Mouse (Mus musculus) embryonic fibroblast, embryonic 13.5 days (primary cell): ENCODE results near the gene Lrrc4c. TPM values are rescaled to one million over a fixed set of nuclear protein-coding genes. Genes with fewer than 3 reads are reported as not detected.

Experiments
- H3K27ac ChIP-seq: 2 replicates; pipeline ENCODE4 v1.5.1; 2012; ENCODE audit warnings: low read length, control low read depth, inconsistent platforms; ENCODE audit not compliant: insufficient read depth
- H3K4me1 ChIP-seq: 2 replicates; pipeline ENCODE4 v1.6.1; 2011; ENCODE audit warnings: low read length; ENCODE audit not compliant: control insufficient read depth, insufficient read depth
- H3K4me3 ChIP-seq: 2 replicates; pipeline ENCODE4 v1.5.1; 2011; ENCODE audit warnings: mild to moderate bottlenecking, control low read depth, low read length; ENCODE audit not compliant: insufficient read depth
- CTCF ChIP-seq: IDR thresholded peaks from 2 replicates; pipeline ENCODE4 v1.5.1; 2011; ENCODE audit warnings: mild to moderate bottlenecking, control low read depth, low read length, moderate library complexity, borderline replicate concordance; ENCODE audit not compliant: insufficient read depth
- POLR2A ChIP-seq: IDR thresholded peaks from 2 replicates; pipeline ENCODE4 v1.6.1; 2011; ENCODE audit warnings: low read depth, mild to moderate bottlenecking, control low read depth, low read length, moderate library complexity
- polyA plus RNA-seq: library from polyadenylated mRNA; stranded (reverse); fragments of >200 nt; gene quantifications from 2 replicates; pipeline ENCODE4 v1.2.4, GENCODE M21; 2011; ENCODE audit warnings: low read depth; ENCODE audit not compliant: missing spikeins, insufficient read length

The Lrrc4c gene
- polyA plus RNA-seq, 1 experiment = 6.3 TPM

GRCm38 (mm10) chr2:97484990-97485389, 1167.0 kb downstream of the Lrrc4c start:
- no peak for TF ChIP-seq CTCF
- TF ChIP-seq POLR2A = no peak
- Histone ChIP-seq H3K4me1 (no peaks in the 10 kb centered on the region), H3K27ac (no peak overlapping the region), H3K4me3 (no peak overlapping the region)

- no peak for TF ChIP-seq POLR2A
- no peak for TF ChIP-seq CTCF
- Histone ChIP-seq H3K4me1 (no peaks in the 10 kb centered on the region), H3K4me3 (no peak overlapping the region), H3K27ac (no peak overlapping the region)
Observed at GRCm38 (mm10) chr2:97485609-97486008, 1167.6 kb downstream of the Lrrc4c start.

DNA sequence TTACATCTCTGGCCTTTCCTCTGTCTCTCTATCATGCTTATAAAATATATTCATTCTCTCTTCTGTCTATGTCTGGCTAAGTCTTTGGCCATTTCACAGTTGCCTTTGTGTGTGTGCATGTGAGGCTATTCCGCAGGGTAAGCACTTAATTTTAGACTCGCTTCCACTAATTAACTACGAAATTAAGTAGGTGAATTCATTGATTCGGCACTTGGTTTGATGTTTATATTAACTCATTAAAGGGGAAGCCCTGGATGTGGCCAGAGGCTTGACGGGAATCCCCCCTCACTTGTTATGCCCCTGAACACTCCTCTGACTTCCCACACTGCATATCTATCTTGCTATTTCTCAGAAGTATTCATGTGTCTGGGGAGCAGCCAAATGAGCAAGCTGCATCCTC, 1169.6 kb downstream of the Lrrc4c start:
- Histone ChIP-seq H3K4me1 (no peaks in the 10 kb centered on the region), H3K4me3 (no peak overlapping the region), H3K27ac (no peak overlapping the region)
- no peak for TF ChIP-seq POLR2A
- no peak for TF ChIP-seq CTCF

- TF ChIP-seq POLR2A (no peak), CTCF (no peak)
Observed at GRCm38 (mm10) chr2:97497069-97497468, 1179.1 kb downstream of the Lrrc4c start.

GRCm38 (mm10) chr2:97502501-97502900, 1184.5 kb downstream of the Lrrc4c start:
- TF ChIP-seq CTCF (no peak), POLR2A (no peak)
- no peaks in the 10 kb centered on the region for H3K4me1 ChIP-seq

More at GRCm38 (mm10) chr2:97497069-97497468, 1179.1 kb downstream of the Lrrc4c start:
- Histone ChIP-seq H3K4me3 (no peak overlapping the region), H3K27ac (no peak overlapping the region), H3K4me1 (no peaks in the 10 kb centered on the region)

GRCm38 (mm10) chr2:97504902-97505301, 1186.9 kb downstream of the Lrrc4c start:
- H3K27ac ChIP-seq = no peak overlapping the region
- no peak overlapping the region for H3K4me3 ChIP-seq
- no peaks in the 10 kb centered on the region for H3K4me1 ChIP-seq
- TF ChIP-seq POLR2A (no peak), CTCF (no peak)

More at GRCm38 (mm10) chr2:97502501-97502900, 1184.5 kb downstream of the Lrrc4c start:
- Histone ChIP-seq H3K4me3 (no peak overlapping the region), H3K27ac (no peak overlapping the region)

- Histone ChIP-seq H3K4me3 (no peak overlapping the region), H3K4me1 (no peaks in the 10 kb centered on the region), H3K27ac (no peak overlapping the region)
- TF ChIP-seq CTCF = no peak
- no peak for TF ChIP-seq POLR2A
Observed at GRCm38 (mm10) chr2:97524256-97524922, 1206.4 kb downstream of the Lrrc4c start.

DNA sequence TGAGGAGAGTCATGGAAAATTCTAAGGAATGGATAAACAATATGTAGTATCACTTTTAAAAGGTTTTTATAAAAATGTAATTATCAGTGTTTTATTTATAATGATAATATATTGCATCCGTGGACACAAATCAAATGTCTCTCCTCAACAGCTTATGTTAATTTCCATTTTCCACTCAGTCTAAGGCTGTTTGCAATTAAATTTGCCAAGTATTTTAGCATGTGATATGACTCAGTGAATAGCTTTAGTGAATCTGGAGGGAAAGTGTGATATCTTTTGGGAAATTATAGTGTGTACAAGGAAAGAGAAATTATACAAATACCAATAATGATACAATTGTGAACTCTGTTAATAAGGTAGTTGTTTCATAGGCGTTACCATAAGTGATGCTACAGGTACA, 1207.1 kb downstream of the Lrrc4c start:
- TF ChIP-seq CTCF (no peak), POLR2A (no peak)
- Histone ChIP-seq H3K4me1 (no peaks in the 10 kb centered on the region), H3K4me3 (no peak overlapping the region), H3K27ac (no peak overlapping the region)

DNA sequence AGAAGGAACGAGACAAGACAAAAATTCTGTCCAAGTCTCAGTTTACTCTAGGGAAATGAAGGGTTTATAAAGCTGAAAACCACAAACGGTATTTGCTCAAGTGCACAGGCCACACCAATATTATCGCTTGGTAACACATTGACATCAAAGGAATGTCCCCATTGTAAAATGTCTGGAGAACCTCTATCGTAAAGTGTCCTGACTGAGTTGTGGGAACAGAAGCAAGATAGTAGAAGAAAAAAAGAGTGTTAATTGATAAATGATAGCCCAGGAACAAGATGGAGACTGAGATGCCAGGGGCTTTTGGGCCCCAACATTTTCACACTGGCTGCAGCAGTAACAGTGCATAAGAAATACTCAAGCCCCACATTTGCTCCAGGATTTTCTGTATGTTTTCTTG, 1212.7 kb downstream of the Lrrc4c start:
- Histone ChIP-seq H3K4me3 (no peak overlapping the region), H3K4me1 (no peaks in the 10 kb centered on the region), H3K27ac (no peak overlapping the region)
- TF ChIP-seq CTCF (no peak), POLR2A (no peak)
